Mouse (Mus musculus) lung, postnatal 36 days (tissue): Measurements from ENCODE around the gene Ppp6r3.

Experiments used
- DNase-seq: peaks from one replicate; pipeline ENCODE4 v3.0.0; 2022; ENCODE audit warnings: mixed read lengths

The Ppp6r3 gene

DNA sequence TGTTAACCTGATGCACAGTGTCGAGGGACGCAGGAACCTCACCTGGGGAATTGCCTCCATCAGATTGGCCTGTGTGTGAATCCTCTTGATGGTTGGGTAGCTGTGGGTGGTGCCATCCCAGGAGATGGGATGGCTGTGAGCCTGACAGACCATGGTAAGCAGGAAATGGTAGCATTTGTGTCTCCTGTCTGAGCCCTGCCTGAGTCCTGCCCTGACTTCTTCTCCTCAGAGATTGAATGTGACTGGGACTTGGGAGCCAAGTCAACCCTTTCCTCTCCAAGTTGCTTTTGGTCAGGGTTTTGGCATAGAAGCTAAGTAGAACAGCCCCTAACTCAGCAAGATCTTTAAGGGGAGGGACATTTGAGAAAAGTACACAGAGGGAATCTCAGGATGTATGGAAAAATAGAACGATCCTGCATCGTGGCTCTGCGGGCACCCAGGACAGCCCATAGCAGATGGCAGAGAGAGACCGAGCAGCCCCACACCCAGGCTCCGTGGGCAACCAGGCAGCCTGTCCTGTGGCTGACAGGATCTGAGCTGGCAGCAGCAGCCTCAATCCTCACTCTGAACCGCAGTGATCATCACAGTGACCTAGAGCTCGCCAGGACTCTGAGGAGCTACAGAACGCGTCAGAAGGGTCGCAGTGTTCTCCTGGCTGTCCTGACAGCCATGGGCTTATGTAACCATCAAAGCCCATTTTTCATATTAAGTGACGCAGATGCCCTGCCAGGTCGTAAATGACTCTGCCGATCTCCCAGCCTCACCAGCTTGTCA is 147.3 kb downstream of the Ppp6r3 start:
- no peak for DNase-seq

DNA sequence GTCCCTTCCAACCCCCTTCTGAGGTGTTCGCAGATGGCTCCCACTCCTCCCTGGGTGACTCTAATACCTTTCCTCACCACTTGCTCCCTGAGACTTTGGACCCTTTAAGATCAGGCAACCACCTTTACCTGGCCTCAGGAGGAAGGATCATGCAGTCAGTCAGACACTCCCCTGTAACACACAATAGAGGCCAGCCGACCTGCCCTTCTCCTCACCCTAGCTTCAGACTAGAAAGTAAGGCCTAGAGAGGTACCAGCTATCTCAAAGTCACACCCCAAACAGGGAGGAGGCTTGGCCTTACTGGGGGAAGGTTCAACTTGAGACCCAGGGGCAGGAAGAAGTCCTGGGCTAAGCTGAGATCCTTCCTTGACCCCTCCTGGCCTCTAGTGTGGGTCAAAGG is 151.3 kb downstream of the Ppp6r3 start:
- no peak for DNase-seq

GRCm38 (mm10) chr19:3422981-3423380 is 152.6 kb downstream of the Ppp6r3 start:
- DNase-seq, result peak; percentile 67

- peak; percentile 32 for DNase-seq
Measured at GRCm38 (mm10) chr19:3422488-3422887, 153.1 kb downstream of the Ppp6r3 start.

DNA sequence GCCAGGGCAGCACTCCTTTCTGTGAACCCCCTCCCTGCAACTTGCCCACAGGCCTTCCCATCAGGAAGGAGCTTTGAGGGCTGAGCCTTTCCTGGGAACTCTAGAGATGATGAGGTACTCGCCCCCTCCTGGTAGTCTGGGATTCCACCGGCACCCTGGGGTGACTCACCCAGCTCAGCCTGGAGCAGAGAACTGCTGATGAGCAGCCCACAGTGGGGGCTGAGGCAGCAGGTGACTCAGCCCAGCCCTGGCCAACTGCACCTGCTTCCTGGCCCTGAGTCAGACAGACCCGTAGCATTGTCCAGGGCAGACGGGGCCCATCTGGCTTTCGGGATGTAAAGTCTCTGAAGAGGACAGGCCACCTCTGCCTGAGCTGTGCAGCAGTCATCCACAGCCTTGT is 156.3 kb downstream of the Ppp6r3 start:
- no peak for DNase-seq

- peak; percentile 28 for DNase-seq
Measured at GRCm38 (mm10) chr19:3414268-3414733, 161.2 kb downstream of the Ppp6r3 start, which contains the start of gene Gal. Gene Gal, minus strand, starts transcription at chr19:3414544.

DNA sequence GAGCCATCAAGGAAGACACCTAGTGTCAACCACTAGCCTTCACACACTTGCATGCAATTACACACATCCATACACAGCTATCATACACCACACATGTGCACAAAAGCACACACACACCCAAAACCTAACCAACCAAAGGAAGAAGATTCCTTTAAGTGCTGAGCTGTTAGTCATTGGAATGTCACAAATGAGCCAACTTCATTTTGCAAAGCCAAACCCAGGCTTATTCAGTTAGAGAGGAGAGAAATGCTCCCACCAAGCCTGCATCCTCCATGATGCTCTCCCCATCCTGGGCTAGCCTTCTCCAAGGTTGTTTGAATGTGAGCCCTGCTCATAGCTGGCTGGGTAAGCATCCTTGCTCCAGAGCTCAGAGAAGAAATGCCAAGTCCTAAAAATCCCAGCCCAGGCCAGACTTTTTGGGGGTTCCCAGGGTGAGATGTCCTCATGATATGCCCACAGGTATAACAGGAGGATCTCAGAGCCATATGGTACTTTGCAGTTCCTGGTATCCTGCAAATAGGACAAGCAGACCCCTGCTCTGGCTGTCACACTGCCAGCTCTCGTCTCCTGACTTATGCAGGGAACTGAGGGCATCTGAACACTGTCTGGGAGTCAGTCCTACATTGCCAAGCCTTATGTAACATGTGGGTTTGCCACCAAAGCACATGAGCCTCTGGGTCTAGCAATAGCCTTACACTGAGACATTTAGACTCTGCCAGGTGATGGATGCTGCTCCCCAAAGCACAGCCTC is 169.8 kb downstream of the Ppp6r3 start:
- DNase-seq, result no peak
